Mouse (Mus musculus) neural tube, embryonic 11.5 days (tissue): ENCODE data around the gene Pick1. TPM values are rescaled to one million over a fixed set of nuclear protein-coding genes. Genes with fewer than 3 reads are reported as not detected.

Experiments used
- ATAC-seq: fragments of 200-750 bp; cut with Nextera tagmentation; 2 replicates; pipeline ENCODE4 v1.8.0; 2017; ENCODE audit warnings: moderate number of reproducible peaks, mild to moderate bottlenecking, moderate TSS enrichment, moderate library complexity; ENCODE audit not compliant: insufficient read depth, low FRiP score, low TSS enrichment
- DNase-seq: peaks from one replicate; pipeline ENCODE4 v3.0.0-alpha.2; 2015; ENCODE audit warnings: low spot score
- H3K27ac ChIP-seq: fragments of 300-500 bp; sonication (generic); 2 replicates; pipeline ENCODE4 v1.5.1; 2014; ENCODE audit warnings: low read depth, mild to moderate bottlenecking, low read length
- H3K27me3 ChIP-seq: fragments of 300-500 bp; sonication (generic); 2 replicates; pipeline ENCODE4 v1.6.1; 2014; ENCODE audit warnings: mild to moderate bottlenecking, low read length, mixed read lengths; ENCODE audit not compliant: control insufficient read depth, insufficient read depth
- H3K36me3 ChIP-seq: fragments of 300-500 bp; sonication (generic); 2 replicates; pipeline ENCODE4 v1.6.1; 2014; ENCODE audit warnings: mild to moderate bottlenecking, low read length, moderate library complexity, mixed read lengths; ENCODE audit not compliant: control insufficient read depth, insufficient read depth
- H3K4me1 ChIP-seq: fragments of 300-500 bp; sonication (generic); 2 replicates; pipeline ENCODE4 v1.6.1; 2014; ENCODE audit warnings: low read length, mixed read lengths; ENCODE audit not compliant: control insufficient read depth, insufficient read depth
- H3K4me2 ChIP-seq: fragments of 300-500 bp; sonication (generic); 2 replicates; pipeline ENCODE4 v1.6.1; 2014; ENCODE audit warnings: low read depth, mild to moderate bottlenecking, moderate library complexity
- H3K4me3 ChIP-seq: fragments of 300-500 bp; sonication (generic); 2 replicates; pipeline ENCODE4 v1.5.1; 2014; ENCODE audit warnings: low read depth, low read length
- H3K9ac ChIP-seq: fragments of 300-500 bp; sonication (generic); 2 replicates; pipeline ENCODE4 v1.6.1; 2014; ENCODE audit warnings: mild to moderate bottlenecking, low read length
- H3K9me3 ChIP-seq: fragments of 300-500 bp; sonication (generic); 2 replicates; pipeline ENCODE4 v1.6.1; 2016; ENCODE audit warnings: low read length; ENCODE audit not compliant: control insufficient read depth
- WGBS: fragments of 180-500 bp; shearing (Covaris S2); extraction: QIAGEN DNeasy Blood & Tissue Kit; methylation state at CpG from one replicate; pipeline ENCODE4 v1.1.7; 2014; 5-methylcytosine and 5-hydroxymethylcytosine counted together
- polyA plus RNA-seq: library from polyadenylated mRNA; unstranded; fragments of >200 nt; fragmentation: Nextera tagmentation; extraction: Ambion mirVana; gene quantifications from 2 replicates; pipeline ENCODE4 v1.2.1, GENCODE M21; 2014

Gene Pick1
- polyA plus RNA-seq, 1 experiment from 2014 or later: 28.8 TPM

DNA sequence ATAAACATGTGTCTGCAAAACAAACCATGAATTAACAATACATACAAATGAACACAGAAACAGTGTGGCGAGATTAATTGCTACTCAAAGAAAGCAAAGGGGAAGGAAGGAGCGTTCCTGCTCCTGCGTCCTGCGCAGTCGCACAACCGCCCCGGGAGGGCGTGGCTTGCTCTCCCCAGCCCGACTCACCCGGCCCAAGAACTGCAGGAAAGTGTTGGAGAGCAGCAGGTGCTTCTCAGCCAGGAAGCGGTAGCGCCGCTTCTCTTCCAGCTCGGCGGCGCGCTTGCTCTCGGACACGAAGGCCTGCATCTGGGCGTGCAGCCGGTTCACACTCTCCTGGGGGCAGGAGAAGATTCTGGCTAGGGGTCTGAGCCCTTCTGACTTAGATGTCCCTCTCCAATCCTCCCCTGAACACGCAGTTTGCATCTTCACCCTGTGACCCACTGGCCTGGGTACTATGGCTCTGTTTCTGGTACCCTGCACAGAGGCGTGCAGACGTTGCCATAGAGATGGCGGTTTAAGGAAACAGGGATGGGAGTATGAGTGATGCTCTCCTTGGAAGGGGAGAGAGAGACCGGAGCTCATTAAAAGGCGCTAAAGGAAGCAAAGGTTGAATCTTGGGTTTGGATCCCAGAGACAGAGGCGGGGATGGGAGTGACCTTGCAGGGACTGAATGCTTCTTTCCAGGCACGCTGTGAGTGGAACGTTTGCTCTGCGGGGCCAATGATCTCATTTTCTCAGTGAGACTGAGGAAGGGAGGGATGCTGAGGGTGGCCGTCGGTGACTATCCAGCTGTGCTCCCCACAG is 41.5 kb downstream of the Pick1 start:
- DNase-seq: peak; percentile 74
- ATAC-seq: no peak
- H3K9ac ChIP-seq: peak overlapping the region; percentile 30
- H3K27ac ChIP-seq: no peak overlapping the region
- H3K9me3 ChIP-seq: no peaks in the 10 kb centered on the region
- peak overlapping the region; percentile 73 for H3K4me2 ChIP-seq
- WGBS: under 1% methylated on average over 33 of the region's 33 CpGs
- no peaks in the 10 kb centered on the region for H3K27me3 ChIP-seq
- H3K4me1 ChIP-seq: peaks cover 5% of the 10 kb centered on the region; the same call in 1 of the 2 replicates
- H3K4me3 ChIP-seq: peak overlapping the region; percentile 33
- no peaks in the 10 kb centered on the region for H3K36me3 ChIP-seq

- Histone ChIP-seq H3K4me3 (peak overlapping the region; percentile 33; the same call in 1 of the 2 replicates), H3K9me3 (no peaks in the 10 kb centered on the region), H3K9ac (peak overlapping the region; percentile 1; the same call in 1 of the 2 replicates), H3K27me3 (no peaks in the 10 kb centered on the region), H3K36me3 (no peaks in the 10 kb centered on the region), H3K4me2 (peak overlapping the region; percentile 73), H3K4me1 (peaks cover 5% of the 10 kb centered on the region; the same call in 1 of the 2 replicates), H3K27ac (no peak overlapping the region)
- WGBS: 13% methylated on average over 17 of the region's 17 CpGs
- DNase-seq: peak; percentile 65
- peak; percentile 31; the same call in 1 of the 2 replicates for ATAC-seq
Observed at GRCm38 (mm10) chr15:79271124-79271746, 42.3 kb downstream of the Pick1 start.

- Histone ChIP-seq H3K9me3 (no peaks in the 10 kb centered on the region), H3K27me3 (no peaks in the 10 kb centered on the region), H3K36me3 (no peaks in the 10 kb centered on the region), H3K4me3 (no peak overlapping the region), H3K4me2 (no peak overlapping the region), H3K4me1 (peaks cover 5% of the 10 kb centered on the region; the same call in 1 of the 2 replicates), H3K9ac (no peak overlapping the region), H3K27ac (no peak overlapping the region)
- ATAC-seq (no peak), DNase-seq (no peak)
- 49% methylated on average over 10 of the region's 10 CpGs for WGBS
Observed at GRCm38 (mm10) chr15:79273020-79273419, 44.0 kb downstream of the Pick1 start.

DNA sequence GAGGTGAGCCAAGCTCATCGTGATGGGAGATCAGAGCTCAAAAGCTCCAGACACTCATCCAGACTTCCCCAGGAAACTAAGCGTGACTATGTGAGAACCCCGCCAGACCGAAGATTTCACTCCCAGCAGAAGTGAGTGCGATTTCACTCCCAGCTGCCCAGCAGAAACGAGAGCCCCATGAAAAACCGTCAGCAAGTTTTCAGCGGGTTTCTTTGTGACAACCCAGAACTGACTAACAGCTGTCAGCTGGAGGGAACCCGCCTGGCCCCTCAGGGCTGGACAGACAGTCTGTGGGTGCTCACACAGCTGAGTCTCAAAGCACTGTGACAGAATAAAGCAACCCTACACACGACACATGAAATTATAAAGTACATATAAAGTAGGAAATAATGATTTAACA is 48.8 kb downstream of the Pick1 start:
- Histone ChIP-seq H3K4me2 (no peak overlapping the region), H3K36me3 (no peaks in the 10 kb centered on the region), H3K9ac (no peak overlapping the region), H3K27ac (no peak overlapping the region), H3K27me3 (no peaks in the 10 kb centered on the region), H3K9me3 (no peaks in the 10 kb centered on the region), H3K4me3 (no peak overlapping the region), H3K4me1 (no peaks in the 10 kb centered on the region)
- ATAC-seq: no peak
- no peak for DNase-seq
- WGBS: 73% methylated on average over 10 of the region's 10 CpGs

- ATAC-seq (no peak), DNase-seq (no peak)
- Histone ChIP-seq H3K4me2 (no peak overlapping the region), H3K9me3 (no peaks in the 10 kb centered on the region), H3K27ac (no peak overlapping the region), H3K36me3 (no peaks in the 10 kb centered on the region), H3K9ac (no peak overlapping the region), H3K27me3 (no peaks in the 10 kb centered on the region), H3K4me3 (no peak overlapping the region), H3K4me1 (no peaks in the 10 kb centered on the region)
- WGBS: 21% methylated on average over 6 of the region's 6 CpGs
Observed at GRCm38 (mm10) chr15:79280209-79280608, 51.2 kb downstream of the Pick1 start.

GRCm38 (mm10) chr15:79280850-79281249 is 51.9 kb downstream of the Pick1 start:
- no peak overlapping the region for H3K4me3 ChIP-seq
- no peak for DNase-seq
- no peaks in the 10 kb centered on the region for H3K27me3 ChIP-seq
- H3K36me3 ChIP-seq: no peaks in the 10 kb centered on the region
- no peak for ATAC-seq
- no peak overlapping the region for H3K27ac ChIP-seq
- H3K4me2 ChIP-seq: no peak overlapping the region
- no peaks in the 10 kb centered on the region for H3K4me1 ChIP-seq
- H3K9me3 ChIP-seq: no peaks in the 10 kb centered on the region
- WGBS: 65% methylated on average over 5 of the region's 5 CpGs
- H3K9ac ChIP-seq: no peak overlapping the region

DNA sequence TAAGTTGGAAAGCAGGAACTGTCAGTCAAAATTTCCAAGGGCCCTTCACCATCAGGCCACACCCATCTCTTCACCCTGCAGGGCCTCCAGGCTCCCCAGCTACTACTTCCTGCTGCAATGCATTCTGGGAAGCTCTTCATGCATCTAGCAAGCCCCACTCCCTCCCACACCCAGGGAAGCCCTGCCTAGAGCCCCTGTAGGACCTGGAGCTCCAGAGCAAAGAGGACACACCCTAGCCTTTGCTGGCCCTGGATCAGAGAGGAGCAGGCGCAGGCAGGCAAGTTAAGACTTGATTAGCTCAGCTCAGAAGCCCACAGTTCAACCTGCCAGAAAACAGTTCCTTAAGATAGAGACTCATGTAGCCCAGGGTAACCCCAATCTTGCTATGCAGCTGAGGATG is 52.4 kb downstream of the Pick1 start:
- Histone ChIP-seq H3K4me1 (no peaks in the 10 kb centered on the region), H3K9ac (no peak overlapping the region), H3K36me3 (no peaks in the 10 kb centered on the region), H3K27me3 (no peaks in the 10 kb centered on the region), H3K4me2 (no peak overlapping the region), H3K9me3 (no peaks in the 10 kb centered on the region), H3K4me3 (no peak overlapping the region), H3K27ac (no peak overlapping the region)
- WGBS: 96% methylated on average over 1 of the region's 1 CpGs
- DNase-seq (no peak), ATAC-seq (no peak)

- H3K27me3 ChIP-seq: no peaks in the 10 kb centered on the region
- H3K36me3 ChIP-seq: no peaks in the 10 kb centered on the region
- 81% methylated on average over 5 of the region's 5 CpGs for WGBS
- ATAC-seq (no peak), DNase-seq (no peak)
- H3K4me2 ChIP-seq: no peak overlapping the region
- no peak overlapping the region for H3K27ac ChIP-seq
- no peak overlapping the region for H3K4me3 ChIP-seq
- H3K9ac ChIP-seq: no peak overlapping the region
- no peaks in the 10 kb centered on the region for H3K9me3 ChIP-seq
- no peaks in the 10 kb centered on the region for H3K4me1 ChIP-seq
Observed at GRCm38 (mm10) chr15:79282434-79282833, 53.5 kb downstream of the Pick1 start.

GRCm38 (mm10) chr15:79283371-79283770 is 54.4 kb downstream of the Pick1 start:
- no peak overlapping the region for H3K9ac ChIP-seq
- no peak for ATAC-seq
- 89% methylated on average over 4 of the region's 4 CpGs for WGBS

More at GRCm38 (mm10) chr15:79283371-79283770, 54.4 kb downstream of the Pick1 start:
- H3K27me3 ChIP-seq: no peaks in the 10 kb centered on the region
- no peaks in the 10 kb centered on the region for H3K4me1 ChIP-seq
- H3K4me3 ChIP-seq: no peak overlapping the region
- no peaks in the 10 kb centered on the region for H3K36me3 ChIP-seq
- no peak for DNase-seq
- no peak overlapping the region for H3K4me2 ChIP-seq
- no peaks in the 10 kb centered on the region for H3K9me3 ChIP-seq
- no peak overlapping the region for H3K27ac ChIP-seq
